Mouse (Mus musculus) intestine, embryonic 15.5 days (tissue): ENCODE measurements around the gene Phf5a. TPM values are rescaled to one million over a fixed set of nuclear protein-coding genes. Genes with fewer than 3 reads are reported as not detected.
A peak's percentile ranks its signal among the peaks of the same experiment; 100 is the strongest.

Source experiments
- ATAC-seq: fragments of 200-750 bp; cut with Nextera tagmentation; 2 replicates; pipeline ENCODE4 v1.8.0; 2017; ENCODE audit warnings: moderate TSS enrichment, moderate library complexity
- H3K27ac ChIP-seq: fragments of 300-500 bp; sonication (generic); 2 replicates; pipeline ENCODE4 v1.5.1; 2015; ENCODE audit warnings: mild to moderate bottlenecking, inconsistent platforms
- H3K27me3 ChIP-seq: fragments of 300-500 bp; sonication (generic); replicated peaks from 2 replicates; pipeline ENCODE4 v1.6.1; 2015; ENCODE audit warnings: inconsistent platforms
- H3K36me3 ChIP-seq: fragments of 300-500 bp; sonication (generic); 2 replicates; pipeline ENCODE4 v1.6.1; 2015; ENCODE audit warnings: inconsistent platforms
- H3K4me1 ChIP-seq: fragments of 300-500 bp; sonication (generic); replicated peaks from 2 replicates; pipeline ENCODE4 v1.6.1; 2015; ENCODE audit warnings: inconsistent platforms
- H3K4me2 ChIP-seq: fragments of 300-500 bp; sonication (generic); replicated peaks from 2 replicates; pipeline ENCODE4 v1.6.1; 2015; ENCODE audit warnings: mild to moderate bottlenecking, inconsistent platforms
- H3K4me3 ChIP-seq: fragments of 300-500 bp; sonication (generic); replicated peaks from 2 replicates; pipeline ENCODE4 v1.5.1; 2015; ENCODE audit warnings: inconsistent platforms
- H3K9ac ChIP-seq: fragments of 300-500 bp; sonication (generic); 2 replicates; pipeline ENCODE4 v1.6.1; 2015; ENCODE audit warnings: inconsistent platforms
- H3K9me3 ChIP-seq: fragments of 300-500 bp; sonication (generic); 2 replicates; pipeline ENCODE4 v1.6.1; 2016; ENCODE audit warnings: inconsistent platforms
- WGBS: fragments of 180-500 bp; shearing (Covaris S2); methylation state at CpG from one replicate; pipeline ENCODE4 v1.1.7; 2015; 5-methylcytosine and 5-hydroxymethylcytosine counted together
- polyA plus RNA-seq: library from polyadenylated mRNA; unstranded; fragments of >200 nt; fragmentation: Nextera tagmentation; extraction: Ambion mirVana; gene quantifications from 2 replicates; pipeline ENCODE4 v1.2.1, GENCODE M21; 2015

Phf5a gene
- polyA plus RNA-seq, 1 experiment from 2014 or later: 120 TPM

DNA sequence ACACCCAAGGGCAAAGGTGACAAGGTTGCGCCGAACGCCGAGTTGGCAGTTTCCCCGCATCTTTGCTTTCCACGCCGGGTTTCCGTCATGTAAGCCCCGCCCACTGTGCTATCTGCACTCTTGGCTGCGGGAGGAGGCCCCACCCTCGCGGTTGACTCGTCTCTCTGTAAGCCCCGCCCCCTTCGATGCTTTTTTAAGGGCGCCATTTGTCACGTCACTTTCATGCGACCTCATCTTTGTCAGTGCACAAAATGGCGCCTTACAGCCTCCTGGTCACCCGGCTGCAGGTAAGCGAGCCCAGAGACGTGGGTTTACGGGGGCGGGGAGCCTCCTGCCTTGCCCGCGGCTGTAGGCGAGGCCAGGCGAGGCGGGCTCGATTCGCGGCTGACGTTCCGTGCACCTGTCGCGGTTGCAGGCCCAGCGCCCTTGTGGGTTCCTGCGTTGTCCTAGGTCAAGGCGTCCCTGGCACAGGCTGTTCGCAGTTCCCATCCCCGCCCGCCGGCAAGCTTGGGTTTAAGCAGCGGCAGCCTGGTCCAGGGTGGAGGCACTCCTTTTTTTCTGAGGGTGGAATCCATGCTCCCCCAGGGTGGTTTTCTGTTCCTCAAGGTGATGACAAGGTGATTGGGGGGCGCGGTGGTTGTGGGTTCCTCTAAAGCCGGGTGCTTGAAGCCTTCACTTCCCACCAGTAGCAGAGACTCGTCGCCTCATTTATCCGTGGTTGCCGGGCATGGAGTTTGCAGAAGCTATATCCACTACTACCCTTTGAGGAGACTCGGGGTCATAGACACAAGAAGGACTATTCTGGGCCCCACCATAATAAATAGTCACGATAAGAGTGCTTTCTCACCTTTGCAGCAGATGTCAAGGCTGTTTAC is 788 bp upstream of the Phf5a start, which contains the start of gene Aco2:
Aco2 (plus strand) TSS at position 48 of the 875 bp plus-strand sequence.
- ATAC-seq: peak; percentile 93

GRCm38 (mm10) chr15:81869985-81870384 is 1.7 kb downstream of the Phf5a start:
- peaks cover 4% of the 10 kb centered on the region; the same call in 1 of the 2 replicates for H3K4me1 ChIP-seq
- ATAC-seq: no peak
- no peak overlapping the region for H3K9ac ChIP-seq
- H3K36me3 ChIP-seq: peaks cover 26% of the 10 kb centered on the region
- no peak overlapping the region for H3K27ac ChIP-seq
- H3K4me3 ChIP-seq: no peak overlapping the region
- WGBS: 94% methylated on average over 5 of the region's 5 CpGs
- H3K4me2 ChIP-seq: no peak overlapping the region
- no peaks in the 10 kb centered on the region for H3K9me3 ChIP-seq
- H3K27me3 ChIP-seq: no peaks in the 10 kb centered on the region

More for the DNA sequence above, 788 bp upstream of the Phf5a start, which contains the start of gene Aco2:
- Histone ChIP-seq H3K4me3 (peak within 1 kb of the TSS; percentile 89), H3K9ac (peak within 1 kb of the TSS; percentile 90), H3K4me1 (peaks cover 4% of the 10 kb centered on the region; the same call in 1 of the 2 replicates), H3K36me3 (peaks cover 25% of the 10 kb centered on the region), H3K4me2 (peak within 1 kb of the TSS; percentile 75), H3K9me3 (no peaks in the 10 kb centered on the region), H3K27ac (peak within 1 kb of the TSS; percentile 98), H3K27me3 (no peaks in the 10 kb centered on the region)
- under 1% methylated on average over 53 of the region's 53 CpGs for WGBS

DNA sequence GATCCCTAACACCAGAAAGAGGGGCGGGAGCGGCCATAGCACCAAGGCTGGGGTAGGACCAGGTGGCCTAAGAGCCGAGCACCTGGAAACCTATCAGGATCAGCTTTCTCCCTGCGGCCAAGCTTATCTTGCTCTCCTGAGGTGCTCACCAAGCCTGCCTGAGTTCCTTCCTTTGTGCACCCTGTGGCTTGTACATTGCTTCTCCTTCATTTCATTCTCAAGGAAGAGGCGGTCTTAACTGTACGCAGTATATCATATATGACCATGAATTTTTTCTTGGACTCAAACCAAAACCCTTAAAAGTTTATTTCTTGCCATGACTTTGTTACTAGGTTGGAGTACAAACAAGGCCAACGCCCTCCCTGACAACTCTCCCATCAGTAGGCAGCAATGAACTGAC is 7.5 kb downstream of the Phf5a start:
- no peak for ATAC-seq
- H3K4me2 ChIP-seq: no peak overlapping the region
- 94% methylated on average over 7 of the region's 7 CpGs for WGBS
- H3K27ac ChIP-seq: no peak overlapping the region
- H3K9ac ChIP-seq: no peak overlapping the region
- no peaks in the 10 kb centered on the region for H3K9me3 ChIP-seq
- no peaks in the 10 kb centered on the region for H3K27me3 ChIP-seq
- H3K4me3 ChIP-seq: no peak overlapping the region
- peaks cover 24% of the 10 kb centered on the region for H3K36me3 ChIP-seq
- H3K4me1 ChIP-seq: 0 out of 2 replicates have a peak, but pooled peaks cover 5% of the 10 kb centered on the region

DNA sequence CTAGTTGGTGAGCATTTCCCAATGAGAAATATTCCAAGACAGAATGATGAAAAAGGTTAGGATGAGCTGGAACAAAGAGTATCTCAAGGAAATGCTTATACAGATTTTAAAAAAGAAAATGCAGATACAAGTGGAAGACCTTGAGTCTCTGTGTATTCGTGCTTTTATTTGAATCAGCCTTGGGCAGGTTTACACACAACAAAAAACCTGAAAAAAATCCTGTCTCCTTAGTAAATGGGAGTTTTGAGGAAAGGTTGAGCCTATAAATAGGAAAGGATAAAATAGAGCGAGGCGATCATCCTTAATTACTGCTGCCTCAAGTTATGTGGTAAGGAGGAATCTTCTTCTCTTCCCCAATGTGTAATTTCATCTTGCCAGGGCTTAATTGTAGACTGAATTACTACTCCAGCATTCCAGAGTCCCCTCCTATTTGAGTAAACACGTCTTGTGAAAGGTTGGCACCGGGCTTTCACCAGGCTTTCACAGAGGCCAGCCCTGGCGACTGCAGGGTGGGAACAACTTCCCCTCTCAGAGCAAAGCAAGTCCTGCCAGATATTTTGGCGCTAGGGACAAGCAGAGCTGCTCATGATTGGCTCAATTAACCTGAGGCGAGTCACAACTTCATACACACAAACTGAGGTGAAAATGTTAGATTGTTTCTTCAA is 11.1 kb downstream of the Phf5a start:
- no peak for ATAC-seq
- no peaks in the 10 kb centered on the region for H3K9me3 ChIP-seq
- H3K4me1 ChIP-seq: 0 out of 2 replicates have a peak, but pooled peaks cover 8% of the 10 kb centered on the region
- H3K27me3 ChIP-seq: no peaks in the 10 kb centered on the region
- peaks cover 6% of the 10 kb centered on the region; the same call in 1 of the 2 replicates for H3K36me3 ChIP-seq
- no peak overlapping the region; the same call in 1 of the 2 replicates for H3K9ac ChIP-seq
- no peak overlapping the region for H3K4me3 ChIP-seq
- 33% methylated on average over 8 of the region's 8 CpGs for WGBS
- peak overlapping the region; percentile 42; the same call in 1 of the 2 replicates for H3K27ac ChIP-seq
- H3K4me2 ChIP-seq: peak overlapping the region; percentile 86

GRCm38 (mm10) chr15:81859330-81860255 is 12.1 kb downstream of the Phf5a start:
- Histone ChIP-seq H3K27ac (peak overlapping the region; percentile 95), H3K4me2 (peak overlapping the region; percentile 86), H3K9me3 (no peaks in the 10 kb centered on the region), H3K9ac (peak overlapping the region; percentile 92), H3K27me3 (no peaks in the 10 kb centered on the region), H3K36me3 (peaks cover 6% of the 10 kb centered on the region; the same call in 1 of the 2 replicates), H3K4me3 (peak overlapping the region; percentile 91), H3K4me1 (0 out of 2 replicates have a peak, but pooled peaks cover 13% of the 10 kb centered on the region)
- under 1% methylated on average over 39 of the region's 39 CpGs for WGBS
- peak; percentile 80 for ATAC-seq

DNA sequence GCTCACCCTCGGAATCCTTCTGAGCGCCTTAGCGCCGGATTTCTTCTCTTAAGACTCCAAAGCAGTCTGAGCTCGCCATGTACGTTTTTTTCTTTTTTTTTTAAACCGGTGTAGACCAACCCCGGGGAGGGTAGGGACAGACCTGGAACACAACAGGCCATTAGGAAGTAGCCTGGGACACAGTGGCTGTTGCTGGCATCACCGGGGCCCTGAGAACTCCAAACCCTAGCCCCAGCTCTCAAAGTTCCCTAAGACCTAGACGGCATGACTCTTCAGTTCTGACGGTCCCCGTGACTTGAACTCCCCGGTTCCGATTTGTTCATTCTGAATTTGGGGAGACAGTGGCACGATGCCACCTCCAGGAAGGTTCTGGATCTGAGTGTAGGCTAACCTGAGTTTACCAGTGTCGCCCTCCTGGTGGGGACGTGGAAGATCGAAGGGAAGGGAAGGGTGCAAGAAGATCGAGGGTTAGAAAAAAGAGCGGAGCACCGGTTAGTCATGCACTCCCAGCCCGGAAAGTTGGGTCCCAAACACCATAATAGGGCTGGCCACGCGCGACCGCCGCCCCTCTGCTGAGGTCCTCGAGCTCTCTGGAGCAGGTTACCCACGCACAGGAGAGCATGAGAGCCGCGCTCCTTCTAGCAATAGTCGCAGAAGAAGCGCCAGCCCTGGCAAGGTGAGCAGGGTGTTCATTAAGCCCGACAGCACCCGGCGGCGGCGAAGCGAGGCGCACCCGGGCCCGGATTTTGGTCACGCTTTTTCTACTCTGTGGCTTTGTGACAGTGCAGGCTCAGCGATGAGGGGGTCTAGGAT is 13.0 kb downstream of the Phf5a start, which contains the start of gene Tob2:
Tob2 (minus strand) TSS at position 280 of the 813 bp plus-strand sequence.
- H3K9ac ChIP-seq: peak within 1 kb of the TSS; percentile 92
- ATAC-seq: peak; percentile 9
- under 1% methylated on average over 44 of the region's 44 CpGs for WGBS

DNA sequence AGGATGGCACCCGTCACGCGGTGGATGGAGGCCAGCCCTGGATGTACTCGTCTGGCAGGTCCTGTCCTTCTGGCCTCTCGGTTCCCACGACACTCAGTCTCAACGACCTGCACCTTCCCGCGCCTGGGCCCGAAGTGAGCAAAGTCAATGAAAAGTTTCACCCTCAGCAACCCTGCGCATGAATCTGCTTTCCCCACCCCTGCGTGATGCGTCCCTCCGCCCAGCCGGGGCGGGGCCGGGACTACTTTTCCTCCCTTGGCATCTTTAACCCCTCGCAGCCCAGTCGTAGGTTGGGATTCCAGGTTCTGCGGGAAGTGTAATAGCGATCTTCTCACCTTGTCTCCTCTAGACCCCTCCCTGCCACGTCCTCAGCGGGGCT is 13.6 kb downstream of the Phf5a start:
- WGBS: under 1% methylated on average over 23 of the region's 23 CpGs
- Histone ChIP-seq H3K4me1 (peaks cover 16% of the 10 kb centered on the region; the same call in 1 of the 2 replicates), H3K27ac (peak overlapping the region; percentile 95), H3K4me2 (peak overlapping the region; percentile 86), H3K27me3 (no peaks in the 10 kb centered on the region), H3K9me3 (no peaks in the 10 kb centered on the region), H3K36me3 (peaks cover 5% of the 10 kb centered on the region; the same call in 1 of the 2 replicates), H3K9ac (peak overlapping the region; percentile 92), H3K4me3 (peak overlapping the region; percentile 91)
- peak; percentile 37 for ATAC-seq

More for the DNA sequence above, 13.0 kb downstream of the Phf5a start, which contains the start of gene Tob2:
- Histone ChIP-seq H3K4me3 (peak within 1 kb of the TSS; percentile 91), H3K4me2 (peak within 1 kb of the TSS; percentile 86), H3K4me1 (peaks cover 14% of the 10 kb centered on the region; the same call in 1 of the 2 replicates), H3K36me3 (peaks cover 4% of the 10 kb centered on the region; the same call in 1 of the 2 replicates), H3K27ac (peak within 1 kb of the TSS; percentile 95), H3K27me3 (no peaks in the 10 kb centered on the region), H3K9me3 (no peaks in the 10 kb centered on the region)

GRCm38 (mm10) chr15:81857724-81858116 is 14.0 kb downstream of the Phf5a start:
- H3K9ac ChIP-seq: peak overlapping the region; percentile 92
- no peaks in the 10 kb centered on the region for H3K27me3 ChIP-seq
- H3K9me3 ChIP-seq: no peaks in the 10 kb centered on the region
- under 1% methylated on average over 33 of the region's 33 CpGs for WGBS
- peak overlapping the region; percentile 86 for H3K4me2 ChIP-seq
- H3K27ac ChIP-seq: peak overlapping the region; percentile 88
- H3K36me3 ChIP-seq: peaks cover 5% of the 10 kb centered on the region; the same call in 1 of the 2 replicates
- no peak for ATAC-seq
- peaks cover 16% of the 10 kb centered on the region; the same call in 1 of the 2 replicates for H3K4me1 ChIP-seq
- H3K4me3 ChIP-seq: peak overlapping the region; percentile 91

DNA sequence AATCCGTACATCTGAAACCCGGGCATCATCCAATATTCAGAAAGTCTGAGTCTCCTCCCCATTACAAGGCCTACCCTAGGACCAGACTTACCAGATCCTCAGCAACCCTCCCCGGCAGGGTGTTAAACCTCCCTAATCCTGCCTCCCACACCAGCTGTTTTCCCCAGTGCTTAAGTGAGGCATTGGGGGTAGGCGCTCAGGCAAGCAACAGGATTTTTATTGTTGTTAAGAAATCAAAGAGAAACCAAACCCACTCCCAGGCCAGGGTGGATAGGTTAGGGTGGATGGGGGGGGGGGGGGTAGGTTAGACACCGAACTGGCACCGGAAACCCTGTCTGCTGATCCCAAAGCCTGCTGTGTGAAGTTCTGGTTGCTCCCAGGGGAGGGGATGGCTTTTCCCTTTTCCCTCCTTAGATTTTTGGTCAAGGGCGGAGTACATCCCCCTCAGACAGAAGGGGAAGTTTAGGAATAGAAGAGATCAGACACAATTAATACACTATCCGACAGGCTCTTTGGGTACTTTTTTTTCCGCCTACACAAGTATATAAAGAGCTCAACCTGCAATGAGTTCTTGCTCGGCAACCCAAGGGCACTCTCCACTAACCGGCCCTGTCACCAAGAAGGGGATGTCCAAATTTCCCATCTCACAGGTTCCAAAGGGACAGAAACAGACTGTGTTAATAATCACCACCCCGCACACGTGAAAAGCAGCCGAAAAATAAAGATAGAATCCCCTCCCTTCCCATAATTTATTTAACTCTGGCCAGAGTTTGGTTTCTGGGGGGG is 14.6 kb downstream of the Phf5a start:
- WGBS: 1% methylated on average over 14 of the region's 14 CpGs
- peak overlapping the region; percentile 86 for H3K4me2 ChIP-seq
- no peaks in the 10 kb centered on the region for H3K9me3 ChIP-seq
- H3K36me3 ChIP-seq: peaks cover 10% of the 10 kb centered on the region
- no peak for ATAC-seq
- no peaks in the 10 kb centered on the region for H3K27me3 ChIP-seq
- peak overlapping the region; percentile 88 for H3K27ac ChIP-seq
- H3K4me1 ChIP-seq: peaks cover 16% of the 10 kb centered on the region; the same call in 1 of the 2 replicates
- peak overlapping the region; percentile 91 for H3K4me3 ChIP-seq
- H3K9ac ChIP-seq: peak overlapping the region; percentile 92
